Mouse (Mus musculus): Measurements from ENCODE around the gene Slc35g3. TPM values are rescaled to one million over a fixed set of nuclear protein-coding genes. Genes with fewer than 3 reads are reported as not detected.

Slc35g3 gene
- polyA plus RNA-seq, 1 experiment from 2014 or later = not detected

DNA sequence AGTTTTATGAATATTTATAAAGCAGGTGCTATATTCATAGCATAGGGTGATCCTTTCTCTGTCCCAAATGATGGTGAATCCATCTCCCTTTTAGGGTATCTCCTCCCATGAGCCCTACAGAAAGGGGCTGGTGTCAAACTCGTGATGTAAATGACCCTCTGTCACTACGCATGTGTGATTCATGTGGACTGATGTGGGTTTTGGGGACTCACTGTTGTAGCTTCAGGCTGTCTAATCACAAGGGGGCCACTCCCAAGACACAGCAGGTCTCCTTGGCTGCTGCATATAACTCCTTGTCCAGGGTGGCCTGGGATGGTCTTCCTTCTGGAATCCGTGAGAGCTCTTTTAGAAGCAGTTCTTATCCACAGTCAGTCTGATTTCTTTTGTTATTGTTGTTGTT, 51.3 kb downstream of the Slc35g3 start:
- DNase-seq (ENCODE audit: low spot score) (no peak), ATAC-seq (ENCODE audit: low FRiP score, low TSS enrichment) (no peak)
- Histone ChIP-seq H3K4me1 (replicated peaks; ENCODE audit: control insufficient read depth, insufficient read depth) (no peaks in the 10 kb centered on the region), H3K27ac (replicated peaks) (no peak overlapping the region), H3K36me3 (ENCODE audit: control insufficient read depth, insufficient read depth, low read length) (no peaks in the 10 kb centered on the region), H3K4me2 (replicated peaks; ENCODE audit: low read depth) (no peak overlapping the region), H3K9me3 (ENCODE audit: control insufficient read depth, low read length) (no peaks in the 10 kb centered on the region), H3K4me3 (ENCODE audit: low read depth, low read length) (no peak overlapping the region), H3K9ac (ENCODE audit: low read length) (no peak overlapping the region), H3K27me3 (ENCODE audit: control insufficient read depth, insufficient read depth, low read length) (no peaks in the 10 kb centered on the region)
- WGBS = 69% methylated on average over 3 of the region's 3 CpGs
- TF ChIP-seq CTCF (IDR thresholded peaks at IDR 0.05; ENCODE audit: low read depth) = no peak
- no peak for TF ChIP-seq EP300 (optimal IDR thresholded peaks at IDR 0.05)

Other genes with a start within 250 kb of the Slc35g3 start
- gene Dnah2, start 212.9 kb downstream of the Slc35g3 start, polyA plus RNA-seq (2015; fragmentation: Nextera tagmentation; extraction: Ambion mirVana) = 0.38 and 0.39 TPM in 2 replicates
- gene Efnb3, start 201.8 kb downstream of the Slc35g3 start, polyA plus RNA-seq (2015; fragmentation: Nextera tagmentation; extraction: Ambion mirVana) = 3.9 and 4.4 TPM in 2 replicates
- 8.7 and 9.0 TPM in 2 replicates for gene Wrap53, start 181.7 kb downstream of the Slc35g3 start, polyA plus RNA-seq (2015; fragmentation: Nextera tagmentation; extraction: Ambion mirVana)
- gene Trp53, start 181.6 kb downstream of the Slc35g3 start, polyA plus RNA-seq (2015; fragmentation: Nextera tagmentation; extraction: Ambion mirVana) = 45.0 and 51.4 TPM in 2 replicates
- gene Atp1b2, start 156.0 kb downstream of the Slc35g3 start, polyA plus RNA-seq (2015; fragmentation: Nextera tagmentation; extraction: Ambion mirVana) = 5.3 and 7.2 TPM in 2 replicates
- not detected in 2 replicates for gene Shbg, start 144.1 kb downstream of the Slc35g3 start, polyA plus RNA-seq (2015; fragmentation: Nextera tagmentation; extraction: Ambion mirVana)
- gene Sat2, start 139.9 kb downstream of the Slc35g3 start, polyA plus RNA-seq (2015; fragmentation: Nextera tagmentation; extraction: Ambion mirVana) = 14.4 and 15.5 TPM in 2 replicates
- 10.8 and 11.6 TPM in 2 replicates for gene Fxr2, start 129.0 kb downstream of the Slc35g3 start, polyA plus RNA-seq (2015; fragmentation: Nextera tagmentation; extraction: Ambion mirVana)
- 7.7 and 7.9 TPM in 2 replicates for gene Sox15, start 106.7 kb downstream of the Slc35g3 start, polyA plus RNA-seq (2015; fragmentation: Nextera tagmentation; extraction: Ambion mirVana)
- 69.1 and 72.6 TPM in 2 replicates for gene Mpdu1, start 99.3 kb downstream of the Slc35g3 start, polyA plus RNA-seq (2015; fragmentation: Nextera tagmentation; extraction: Ambion mirVana)
- gene Cd68, start 95.8 kb downstream of the Slc35g3 start, polyA plus RNA-seq (2015; fragmentation: Nextera tagmentation; extraction: Ambion mirVana) = 16.7 and 17.9 TPM in 2 replicates
- gene Eif4a1, start 89.5 kb downstream of the Slc35g3 start, polyA plus RNA-seq (2015; fragmentation: Nextera tagmentation; extraction: Ambion mirVana) = 339 and 351 TPM in 2 replicates
- 30.5 and 32.4 TPM in 2 replicates for gene Senp3, start 79.9 kb downstream of the Slc35g3 start, polyA plus RNA-seq (2015; fragmentation: Nextera tagmentation; extraction: Ambion mirVana)
- gene Tnfsf13, start 76.2 kb downstream of the Slc35g3 start, polyA plus RNA-seq (2015; fragmentation: Nextera tagmentation; extraction: Ambion mirVana) = 0.50 and 0.75 TPM in 2 replicates
- 6.9 and 9.7 TPM in 2 replicates for gene Tnfsf12, start 66.1 kb downstream of the Slc35g3 start, polyA plus RNA-seq (2015; fragmentation: Nextera tagmentation; extraction: Ambion mirVana)
- 4.1 and 4.2 TPM in 2 replicates for gene Tnfsfm13, start 65.9 kb downstream of the Slc35g3 start, polyA plus RNA-seq (2015; fragmentation: Nextera tagmentation; extraction: Ambion mirVana)
- 7.9 and 9.0 TPM in 2 replicates for gene Polr2a, start 3.3 kb downstream of the Slc35g3 start, polyA plus RNA-seq (2015; fragmentation: Nextera tagmentation; extraction: Ambion mirVana)
- gene Zbtb4, start 3.9 kb upstream of the Slc35g3 start, polyA plus RNA-seq (2015; fragmentation: Nextera tagmentation; extraction: Ambion mirVana) = 2.6 and 2.7 TPM in 2 replicates
- gene Chrnb1, start 34.0 kb upstream of the Slc35g3 start, polyA plus RNA-seq (2015; fragmentation: Nextera tagmentation; extraction: Ambion mirVana) = 4.3 and 5.0 TPM in 2 replicates
- gene Fgf11, start 39.9 kb upstream of the Slc35g3 start, polyA plus RNA-seq (2015; fragmentation: Nextera tagmentation; extraction: Ambion mirVana) = 0.67 and 0.90 TPM in 2 replicates
- gene Tmem102, start 43.7 kb upstream of the Slc35g3 start, polyA plus RNA-seq (2015; fragmentation: Nextera tagmentation; extraction: Ambion mirVana) = 28.4 and 34.4 TPM in 2 replicates
- not detected in 2 replicates for gene Gm39566, start 53.3 kb upstream of the Slc35g3 start, polyA plus RNA-seq (2015; fragmentation: Nextera tagmentation; extraction: Ambion mirVana)
- not detected in 2 replicates for gene Spem2, start 56.5 kb upstream of the Slc35g3 start, polyA plus RNA-seq (2015; fragmentation: Nextera tagmentation; extraction: Ambion mirVana)
- not detected in 2 replicates for gene Spem1, start 60.2 kb upstream of the Slc35g3 start, polyA plus RNA-seq (2015; fragmentation: Nextera tagmentation; extraction: Ambion mirVana)
- 2.5 and 2.7 TPM in 2 replicates for gene Nlgn2, start 75.8 kb upstream of the Slc35g3 start, polyA plus RNA-seq (2015; fragmentation: Nextera tagmentation; extraction: Ambion mirVana)
- 329 and 366 TPM in 2 replicates for gene Tmem256, start 76.5 kb upstream of the Slc35g3 start, polyA plus RNA-seq (2015; fragmentation: Nextera tagmentation; extraction: Ambion mirVana)
- 54.4 and 58.4 TPM in 2 replicates for gene Plscr3, start 84.4 kb upstream of the Slc35g3 start, polyA plus RNA-seq (2015; fragmentation: Nextera tagmentation; extraction: Ambion mirVana)
- gene Tnk1, start 96.8 kb upstream of the Slc35g3 start, polyA plus RNA-seq (2015; fragmentation: Nextera tagmentation; extraction: Ambion mirVana) = 12.3 TPM in 2 replicates
- gene Tmem95, start 116.0 kb upstream of the Slc35g3 start, polyA plus RNA-seq (2015; fragmentation: Nextera tagmentation; extraction: Ambion mirVana) = 0.25 and 0.54 TPM in 2 replicates
- gene Kctd11, start 119.4 kb upstream of the Slc35g3 start, polyA plus RNA-seq (2015; fragmentation: Nextera tagmentation; extraction: Ambion mirVana) = 15.9 and 18.1 TPM in 2 replicates
- gene Acap1, start 133.6 kb upstream of the Slc35g3 start, polyA plus RNA-seq (2015; fragmentation: Nextera tagmentation; extraction: Ambion mirVana) = 0.70 and 0.71 TPM in 2 replicates
- 5.6 and 5.9 TPM in 2 replicates for gene 2810408A11Rik, start 139.0 kb upstream of the Slc35g3 start, polyA plus RNA-seq (2015; fragmentation: Nextera tagmentation; extraction: Ambion mirVana)
- 2.3 and 3.9 TPM in 2 replicates for gene Neurl4, start 139.1 kb upstream of the Slc35g3 start, polyA plus RNA-seq (2015; fragmentation: Nextera tagmentation; extraction: Ambion mirVana)
- gene Gps2, start 151.9 kb upstream of the Slc35g3 start, polyA plus RNA-seq (2015; fragmentation: Nextera tagmentation; extraction: Ambion mirVana) = 40.6 and 43.3 TPM in 2 replicates
- gene Eif5a, start 160.0 kb upstream of the Slc35g3 start, polyA plus RNA-seq (2015; fragmentation: Nextera tagmentation; extraction: Ambion mirVana) = 1,169 and 1,205 TPM in 2 replicates
- gene Ybx2, start 173.8 kb upstream of the Slc35g3 start, polyA plus RNA-seq (2015; fragmentation: Nextera tagmentation; extraction: Ambion mirVana) = 1.4 and 1.7 TPM in 2 replicates
- 36.4 and 40.5 TPM in 2 replicates for gene Slc2a4, start 186.2 kb upstream of the Slc35g3 start, polyA plus RNA-seq (2015; fragmentation: Nextera tagmentation; extraction: Ambion mirVana)
- 119 and 125 TPM in 2 replicates for gene Cldn7, start 202.8 kb upstream of the Slc35g3 start, polyA plus RNA-seq (2015; fragmentation: Nextera tagmentation; extraction: Ambion mirVana)
- gene Ctdnep1, start 219.2 kb upstream of the Slc35g3 start, polyA plus RNA-seq (2015; fragmentation: Nextera tagmentation; extraction: Ambion mirVana) = 13.1 and 14.9 TPM in 2 replicates
- gene Elp5, start 220.5 kb upstream of the Slc35g3 start, polyA plus RNA-seq (2015; fragmentation: Nextera tagmentation; extraction: Ambion mirVana) = 73.1 and 73.4 TPM in 2 replicates
- 536 and 544 TPM in 2 replicates for gene Gabarap, start 229.2 kb upstream of the Slc35g3 start, polyA plus RNA-seq (2015; fragmentation: Nextera tagmentation; extraction: Ambion mirVana)
- 34.4 and 38.5 TPM in 2 replicates for gene Phf23, start 233.8 kb upstream of the Slc35g3 start, polyA plus RNA-seq (2015; fragmentation: Nextera tagmentation; extraction: Ambion mirVana)
- 9.8 and 11.1 TPM in 2 replicates for gene Dvl2, start 238.6 kb upstream of the Slc35g3 start, polyA plus RNA-seq (2015; fragmentation: Nextera tagmentation; extraction: Ambion mirVana)